Mouse (Mus musculus): ENCODE results near the gene Tldc2. TPM values are rescaled to one million over a fixed set of nuclear protein-coding genes. Genes with fewer than 3 reads are reported as not detected.

The Tldc2 gene
- total RNA-seq, 2 experiments from 2014 or later: not detected

DNA sequence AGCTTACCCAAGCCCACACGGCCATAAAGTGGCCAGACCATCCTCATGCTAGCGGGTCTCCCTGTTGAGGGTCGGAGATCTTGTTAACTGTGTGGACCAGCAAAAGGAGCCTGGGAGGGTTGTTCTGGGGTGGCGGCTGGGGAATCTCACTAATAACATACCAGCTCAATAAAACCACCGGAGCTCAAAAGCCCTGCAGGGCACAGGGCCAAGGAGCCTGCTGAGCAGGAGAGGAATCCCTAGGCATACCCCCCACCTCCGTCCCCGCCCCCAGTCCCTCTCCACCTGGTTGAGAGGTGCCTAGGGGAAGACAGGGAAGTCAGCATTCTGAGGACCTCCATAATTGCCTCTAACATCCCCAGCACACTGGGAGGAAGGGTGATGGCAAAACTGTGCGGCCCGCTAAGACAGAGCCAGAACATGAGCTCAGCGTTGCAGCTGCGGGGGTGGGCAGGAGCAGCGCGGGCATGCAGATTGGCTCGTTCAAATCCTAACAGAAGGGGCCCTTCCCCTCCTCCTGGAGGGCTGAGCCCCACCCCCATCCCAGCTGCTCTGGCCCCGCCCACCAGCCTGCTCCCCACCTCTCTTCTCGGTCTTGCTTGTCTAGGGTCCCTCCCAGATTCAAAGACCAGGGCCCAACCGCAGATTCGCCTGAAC is 28.4 kb upstream of the Tldc2 start:
- intact Hi-C loops (cut with DNase I): no loop called here
- peak; percentile 80 to 90 for DNase-seq (ENCODE audit: extremely low spot score in 1 of 2, low spot score in 2 of 2)

DNA sequence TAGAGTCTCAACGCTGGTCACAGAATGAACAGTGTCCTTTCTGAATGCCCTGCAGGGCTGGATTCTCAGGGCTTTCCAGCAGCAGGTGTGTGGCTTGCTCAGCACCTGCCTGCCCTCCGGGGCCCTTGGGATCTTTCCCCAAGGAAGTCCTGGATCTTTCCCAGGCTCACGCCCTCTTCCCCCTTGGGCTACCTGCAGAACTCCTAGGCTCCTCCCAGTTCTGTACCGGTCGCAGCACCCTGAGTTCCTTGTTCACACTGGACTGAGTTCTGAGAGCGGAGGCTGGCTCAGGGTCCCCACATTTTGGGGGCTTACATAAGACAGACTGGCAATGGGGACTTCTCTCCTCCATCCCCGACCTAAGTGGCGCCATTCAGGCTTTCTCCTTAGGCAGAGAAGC is 27.7 kb upstream of the Tldc2 start:
- no peak for DNase-seq (ENCODE audit: extremely low spot score in 1 of 2, low spot score in 2 of 2)
- intact Hi-C loops (cut with DNase I): no loop called here

DNA sequence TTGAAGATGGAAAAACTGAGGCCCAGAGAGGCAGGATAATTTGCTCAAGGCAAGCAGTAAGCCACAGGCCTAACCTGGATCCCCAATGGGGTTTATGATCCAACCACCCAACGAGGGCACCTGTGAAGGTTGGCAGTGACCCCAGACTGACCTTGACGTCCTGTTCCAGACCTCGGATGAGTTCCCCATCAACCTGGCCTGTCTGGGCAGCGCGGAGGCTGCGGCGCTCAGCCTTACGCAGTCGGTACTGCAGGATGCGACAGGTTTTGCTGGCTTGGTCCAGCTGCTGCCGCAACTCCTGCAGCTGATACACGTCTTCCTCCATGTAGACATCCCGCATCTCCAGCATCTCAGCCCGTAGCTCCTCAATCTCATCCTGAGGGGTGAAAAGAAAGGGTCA is 26.8 kb upstream of the Tldc2 start:
- intact Hi-C loops (cut with DNase I): no loop called here
- no peak for DNase-seq (ENCODE audit: extremely low spot score in 1 of 2, low spot score in 2 of 2)

DNA sequence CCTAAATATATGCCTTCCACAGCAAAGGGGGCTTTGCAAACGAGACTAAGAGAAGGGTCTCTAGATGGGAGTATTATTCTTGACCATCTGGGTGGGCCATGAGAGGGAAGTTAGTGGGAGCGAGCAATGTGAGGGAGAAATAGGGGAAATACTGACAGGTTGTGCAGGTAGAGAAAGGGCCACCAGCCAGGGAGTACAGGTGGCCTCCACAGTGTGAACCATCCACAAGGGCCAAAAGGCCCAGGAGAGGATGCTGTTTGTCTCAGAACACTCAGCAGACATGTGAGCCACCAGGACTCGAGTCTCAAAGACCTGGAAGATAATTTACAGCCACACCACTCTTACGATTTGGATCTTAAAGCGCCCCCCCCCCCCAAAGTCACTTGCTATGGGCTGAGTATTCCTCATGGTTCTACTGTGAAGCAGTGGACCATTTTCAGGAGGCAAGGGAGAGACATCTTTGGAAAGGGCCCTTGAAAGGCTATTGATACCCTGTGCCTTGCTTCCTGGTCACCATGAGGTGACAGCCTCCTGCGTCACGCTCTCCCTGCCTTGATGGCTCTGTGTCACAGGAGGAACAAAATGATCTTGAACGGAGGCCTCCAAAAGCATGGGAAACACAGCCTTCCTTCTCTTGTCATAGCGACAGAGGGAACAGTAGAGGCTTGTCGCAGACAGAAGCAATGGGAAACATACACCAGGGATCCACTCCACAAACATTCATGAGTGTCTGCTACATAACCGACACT is 26.1 kb upstream of the Tldc2 start:
- DNase-seq (ENCODE audit: extremely low spot score in 1 of 2, low spot score in 2 of 2): no peak
- intact Hi-C loops (cut with DNase I): no loop called here

DNA sequence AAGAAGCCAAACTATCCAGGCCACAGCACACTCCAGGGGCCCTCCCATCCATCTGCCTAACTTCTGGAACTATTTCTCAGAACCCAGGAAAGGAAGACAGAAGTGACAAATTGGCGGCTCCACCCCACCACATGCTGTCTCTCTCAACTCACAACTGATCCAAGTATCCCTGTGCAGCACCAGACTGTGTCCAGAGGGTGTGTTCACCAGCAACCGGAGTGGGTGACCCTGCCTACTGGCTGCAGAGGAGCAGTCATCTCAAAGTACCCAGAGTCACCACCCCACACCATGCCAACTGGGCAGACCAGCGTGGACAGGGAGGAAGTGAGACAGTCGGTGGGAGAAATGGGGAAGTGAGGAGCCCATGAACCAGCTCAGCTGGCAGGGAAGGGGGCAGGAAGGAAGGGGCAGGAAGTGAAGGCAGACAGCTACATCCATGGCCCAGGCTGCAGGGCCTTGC is 23.6 kb upstream of the Tldc2 start:
- intact Hi-C loops (cut with DNase I): no loop called here
- no peak for DNase-seq (ENCODE audit: extremely low spot score in 1 of 2, low spot score in 2 of 2)

DNA sequence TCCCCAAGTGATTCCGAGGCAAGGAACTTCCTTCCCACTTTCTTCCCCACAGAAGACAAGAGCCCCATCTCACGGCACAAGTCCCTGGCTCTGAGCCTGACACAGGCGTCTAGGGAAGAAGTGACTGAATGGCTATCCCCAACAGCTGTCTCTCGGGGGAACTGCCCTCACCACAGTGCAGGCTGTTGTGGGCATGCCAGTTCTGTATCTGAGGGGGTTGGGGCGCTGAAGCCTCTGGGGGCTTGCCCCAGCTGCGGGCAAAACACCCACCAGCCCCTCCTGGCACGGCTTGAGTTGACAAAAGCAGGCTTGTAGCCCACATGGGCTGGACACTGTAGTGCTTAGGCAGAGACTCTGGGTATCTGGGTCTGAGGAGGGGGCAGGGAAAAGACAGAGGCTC is 22.7 kb upstream of the Tldc2 start:
- peak in 1 of 2 experiments; percentile 76 for DNase-seq (ENCODE audit: extremely low spot score in 1 of 2, low spot score in 2 of 2)
- intact Hi-C loops (cut with DNase I): no loop called here

DNA sequence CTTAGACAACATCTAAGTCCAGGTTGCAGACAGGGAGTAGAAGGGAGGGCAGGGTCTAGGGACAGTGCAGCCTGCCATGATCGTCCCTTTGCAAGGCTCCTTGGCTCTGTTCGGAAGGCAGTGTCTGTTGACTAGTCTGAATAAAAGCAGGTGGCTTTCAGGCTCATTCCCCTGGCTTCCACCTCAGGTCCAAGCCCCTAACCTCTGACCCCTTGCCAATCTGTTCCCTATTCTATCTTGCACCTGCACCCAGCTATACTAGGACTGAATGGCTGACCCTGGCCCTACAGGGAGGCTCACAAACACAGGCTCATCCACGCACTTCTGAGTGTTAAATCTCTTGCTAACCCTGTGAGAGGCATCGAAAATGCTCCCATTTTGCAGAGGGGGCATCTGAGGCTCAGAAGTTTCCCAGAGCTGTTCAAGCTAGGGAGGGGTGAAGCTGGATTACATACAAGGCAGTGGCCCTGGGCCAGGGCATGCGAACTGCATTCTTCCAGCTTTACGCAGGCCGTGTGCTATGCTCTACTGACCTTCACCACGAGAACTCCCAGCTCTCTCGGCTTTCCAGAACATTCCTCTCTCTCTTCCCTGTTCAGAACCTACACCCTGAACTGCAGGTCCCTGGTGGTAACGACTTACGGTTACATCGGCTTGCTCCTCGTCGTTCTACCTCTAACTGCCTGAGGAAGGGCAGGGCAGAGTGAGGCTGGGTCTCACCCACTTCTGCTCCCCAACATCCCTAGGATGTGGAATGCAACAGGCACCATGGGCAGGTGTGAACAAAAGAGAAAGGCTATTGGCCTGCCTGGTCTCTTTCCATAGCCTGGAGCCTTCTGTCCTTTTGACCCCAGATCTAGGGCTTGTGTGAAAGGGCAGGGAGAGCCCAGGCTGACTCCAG is 21.6 kb upstream of the Tldc2 start:
- intact Hi-C loops (cut with DNase I): no loop called here
- no peak for DNase-seq (ENCODE audit: extremely low spot score in 1 of 2, low spot score in 2 of 2)

DNA sequence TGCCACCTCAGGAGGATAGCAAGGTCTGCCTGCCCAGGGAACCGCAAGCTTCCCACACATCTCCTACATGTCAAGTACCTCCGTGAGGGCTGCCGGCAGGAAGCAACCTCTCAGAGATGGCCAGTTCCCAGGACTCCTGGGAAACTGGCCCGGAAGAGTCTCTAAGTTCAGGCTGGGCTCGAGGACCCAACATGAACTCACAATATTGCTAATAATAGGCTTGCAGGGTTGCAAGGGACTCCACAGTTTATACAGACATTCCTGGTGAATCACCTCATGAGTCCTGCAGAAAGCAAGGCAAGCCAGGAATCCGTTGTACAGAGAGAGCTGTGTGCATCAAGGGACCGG is 21.0 kb upstream of the Tldc2 start:
- DNase-seq (ENCODE audit: extremely low spot score in 1 of 2, low spot score in 2 of 2): no peak

DNA sequence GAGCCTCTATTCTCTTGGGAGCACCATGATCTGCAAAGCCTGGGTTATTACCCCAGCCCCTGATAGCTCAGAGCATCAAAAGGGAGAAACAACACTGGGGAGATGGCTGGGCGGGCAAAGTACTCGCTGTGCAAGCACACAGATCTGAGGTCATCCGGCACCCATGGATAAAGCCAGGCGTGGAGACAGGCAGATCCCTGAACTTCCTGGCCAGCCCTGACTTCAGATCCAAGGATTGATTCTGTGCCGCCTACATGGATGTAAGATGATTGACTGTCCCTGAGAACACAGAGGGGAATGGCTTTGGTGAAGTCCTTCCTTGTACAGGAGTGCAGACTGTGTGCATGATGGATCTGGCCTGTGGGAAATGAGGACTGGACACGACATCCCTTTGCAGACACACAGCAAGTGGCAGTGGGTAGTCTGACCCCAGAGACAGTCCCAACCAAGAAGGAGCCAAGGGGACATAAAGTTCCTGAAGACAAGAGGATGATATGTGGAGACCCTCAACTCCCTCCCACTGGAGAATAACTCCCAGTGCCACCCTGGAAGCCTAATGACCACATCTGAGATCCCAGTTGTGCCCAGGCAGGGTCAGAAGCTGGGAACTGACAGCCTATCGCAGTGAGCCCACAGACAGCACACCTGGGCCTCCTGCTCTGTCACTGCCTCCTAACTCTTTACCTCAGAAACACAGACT is 20.0 kb upstream of the Tldc2 start:
- intact Hi-C loops (cut with DNase I): no loop called here
- no peak for DNase-seq (ENCODE audit: extremely low spot score in 1 of 2, low spot score in 2 of 2)

More for the DNA sequence above, 21.0 kb upstream of the Tldc2 start:
- intact Hi-C loops (cut with DNase I): no loop called here

DNA sequence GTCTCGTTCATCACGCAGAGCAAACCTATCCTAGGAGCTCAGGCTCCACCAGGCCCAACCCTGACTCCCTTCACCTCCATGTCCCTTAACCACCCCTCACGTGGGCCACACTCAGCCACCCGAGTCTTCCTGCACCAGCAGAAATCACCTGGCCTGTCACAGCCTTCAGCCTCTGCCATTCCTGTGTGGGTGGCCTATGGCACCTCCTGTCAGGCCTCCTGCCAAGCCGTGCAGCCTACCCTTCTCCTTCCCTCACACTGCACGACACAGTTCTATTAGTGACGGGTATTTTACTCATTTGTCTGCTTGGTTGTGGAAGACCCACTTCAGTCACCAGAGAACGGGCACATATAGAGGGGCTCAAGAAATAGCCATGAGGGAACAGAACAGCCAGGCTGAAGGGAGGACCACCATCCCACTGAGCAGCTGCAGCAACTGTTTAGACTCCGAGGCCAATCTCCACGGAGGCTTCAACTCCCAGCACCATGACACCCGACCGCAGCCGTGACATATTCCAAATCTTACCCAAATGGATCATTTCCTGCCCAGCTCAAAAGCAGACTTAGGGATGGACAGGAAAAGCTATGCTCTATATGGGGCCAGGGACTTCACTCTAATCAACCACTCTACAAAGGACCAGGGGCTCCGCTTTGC is 18.0 kb upstream of the Tldc2 start:
- intact Hi-C loops (cut with DNase I): no loop called here
- DNase-seq (ENCODE audit: extremely low spot score in 1 of 2, low spot score in 2 of 2): no peak

DNA sequence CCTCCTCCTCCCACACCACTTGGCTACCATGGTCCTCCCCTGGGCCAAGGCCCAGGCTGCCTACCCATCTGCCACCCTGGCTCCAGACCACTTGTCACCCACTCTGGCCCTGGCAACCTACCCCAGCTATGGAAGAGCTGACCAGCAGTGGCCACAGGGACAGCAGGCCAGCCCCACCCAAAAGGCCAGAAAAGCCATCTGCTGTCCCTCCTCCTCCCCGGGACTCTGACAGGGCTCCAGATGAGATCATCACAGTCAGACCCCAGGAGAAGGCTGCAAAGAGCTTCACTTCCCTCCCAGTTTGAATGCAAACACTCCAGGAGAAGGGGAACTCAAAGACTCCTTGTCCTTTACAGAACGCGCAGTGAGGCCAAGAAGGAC is 17.5 kb upstream of the Tldc2 start:
- intact Hi-C loops (cut with DNase I): no loop called here
- no peak for DNase-seq (ENCODE audit: extremely low spot score in 1 of 2, low spot score in 2 of 2)

DNA sequence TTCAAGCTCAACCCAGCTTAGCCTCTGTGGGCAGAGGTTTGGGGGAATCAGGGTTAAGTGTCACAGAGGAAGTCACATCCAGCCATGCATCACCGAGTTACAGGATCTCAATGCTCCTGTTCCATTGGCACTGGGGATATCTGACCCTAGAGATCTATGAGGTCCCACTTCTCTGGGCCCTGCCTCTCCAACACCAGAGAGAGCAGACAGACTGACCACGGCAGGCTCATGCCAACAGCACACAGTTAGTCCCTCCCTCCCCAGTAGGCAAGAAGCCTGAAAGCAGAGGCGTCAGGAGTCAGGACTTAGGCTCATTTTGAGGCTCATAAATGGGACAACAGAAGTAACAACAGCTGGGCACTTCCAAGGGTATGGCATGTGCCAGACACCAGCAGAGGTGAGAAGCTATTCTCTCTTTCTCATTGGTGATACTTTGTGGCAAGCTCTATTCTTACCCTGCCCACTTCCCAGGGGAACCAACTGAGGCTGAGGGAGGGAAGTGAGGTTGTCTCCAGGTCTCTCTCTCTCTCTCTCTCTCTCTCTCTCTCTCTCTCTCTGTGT is 17.0 kb upstream of the Tldc2 start:
- DNase-seq (ENCODE audit: extremely low spot score in 1 of 2, low spot score in 2 of 2): no peak
- intact Hi-C loops (cut with DNase I): no loop called here

DNA sequence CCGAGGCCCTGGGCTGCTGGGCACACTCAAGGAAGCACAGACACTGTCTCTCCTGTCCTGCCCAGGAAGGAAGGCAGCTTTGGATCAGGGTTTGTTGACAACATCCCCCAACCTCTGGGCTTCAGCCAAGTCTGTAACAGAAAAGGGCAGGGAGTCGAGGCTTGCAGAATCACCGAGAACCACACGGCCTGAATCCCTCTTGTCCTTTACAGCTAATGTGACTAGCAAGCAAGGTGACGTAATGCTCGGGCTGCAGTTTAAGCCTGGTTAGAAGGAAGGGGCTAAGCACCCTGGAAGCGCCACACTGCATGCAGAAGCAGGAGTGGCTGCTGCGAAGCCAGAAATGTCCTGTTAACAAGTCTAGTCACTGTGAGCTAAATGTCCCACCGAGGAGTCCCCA is 16.5 kb upstream of the Tldc2 start:
- DNase-seq (ENCODE audit: extremely low spot score in 1 of 2, low spot score in 2 of 2): peak in 1 of 2 experiments; percentile 75
- intact Hi-C loops (cut with DNase I): no loop called here

DNA sequence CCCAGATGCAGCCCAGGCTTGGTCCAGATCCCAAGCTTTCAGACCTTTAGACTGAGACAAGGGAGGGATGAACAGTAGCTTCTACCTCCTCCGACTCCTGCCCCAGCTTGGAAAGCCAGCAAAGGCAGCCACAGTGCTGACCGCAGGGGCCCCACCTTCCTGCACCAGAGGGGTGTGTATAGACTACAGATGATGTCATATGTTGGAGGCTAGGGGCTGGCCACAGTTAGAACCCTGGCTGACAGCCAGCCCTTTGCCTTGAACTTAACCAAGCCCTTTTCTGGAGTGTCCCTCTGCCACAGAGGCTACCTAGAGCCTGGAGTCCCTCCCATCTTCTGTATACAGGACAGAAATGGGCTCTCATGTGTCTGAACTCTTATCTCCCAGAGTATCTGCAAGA is 15.3 kb upstream of the Tldc2 start:
- intact Hi-C loops (cut with DNase I): no loop called here

DNA sequence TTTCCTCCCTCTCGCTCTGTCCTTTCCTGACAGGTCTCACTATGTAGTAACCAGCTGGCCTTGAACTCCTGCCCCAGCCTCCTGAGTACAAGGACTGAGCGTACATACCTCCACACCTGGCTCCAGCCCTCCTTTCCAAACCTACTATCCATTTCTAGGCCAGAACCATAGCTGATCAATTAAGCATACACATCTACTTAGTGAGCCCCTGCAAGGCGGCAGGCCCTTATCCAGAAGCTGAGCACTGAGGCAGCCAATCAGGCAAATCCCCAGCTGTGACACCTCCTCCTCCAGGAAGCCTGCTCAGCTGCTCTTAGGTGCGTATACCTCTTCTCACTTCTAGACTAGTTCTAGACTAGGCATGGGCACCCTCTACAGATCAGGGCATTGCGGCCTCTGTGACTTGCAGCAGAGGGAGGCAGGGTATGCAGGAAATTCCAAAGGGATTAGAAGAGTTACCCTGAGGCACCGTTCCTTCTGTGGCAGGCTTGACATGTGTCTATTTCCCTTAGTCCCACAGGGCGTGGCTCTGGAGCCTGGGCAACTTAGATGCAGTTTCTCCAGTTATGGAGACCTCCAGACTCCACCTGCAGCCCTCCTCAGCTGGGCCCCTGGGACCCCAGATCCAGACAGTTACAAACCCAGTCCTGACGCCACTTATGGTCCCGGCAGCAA is 14.4 kb upstream of the Tldc2 start:
- DNase-seq (ENCODE audit: extremely low spot score in 1 of 2, low spot score in 2 of 2): peak in 1 of 2 experiments; percentile 20
- intact Hi-C loops (cut with DNase I): no loop called here

More for the DNA sequence above, 15.3 kb upstream of the Tldc2 start:
- peak in 1 of 2 experiments; percentile 82 for DNase-seq (ENCODE audit: extremely low spot score in 1 of 2, low spot score in 2 of 2)

DNA sequence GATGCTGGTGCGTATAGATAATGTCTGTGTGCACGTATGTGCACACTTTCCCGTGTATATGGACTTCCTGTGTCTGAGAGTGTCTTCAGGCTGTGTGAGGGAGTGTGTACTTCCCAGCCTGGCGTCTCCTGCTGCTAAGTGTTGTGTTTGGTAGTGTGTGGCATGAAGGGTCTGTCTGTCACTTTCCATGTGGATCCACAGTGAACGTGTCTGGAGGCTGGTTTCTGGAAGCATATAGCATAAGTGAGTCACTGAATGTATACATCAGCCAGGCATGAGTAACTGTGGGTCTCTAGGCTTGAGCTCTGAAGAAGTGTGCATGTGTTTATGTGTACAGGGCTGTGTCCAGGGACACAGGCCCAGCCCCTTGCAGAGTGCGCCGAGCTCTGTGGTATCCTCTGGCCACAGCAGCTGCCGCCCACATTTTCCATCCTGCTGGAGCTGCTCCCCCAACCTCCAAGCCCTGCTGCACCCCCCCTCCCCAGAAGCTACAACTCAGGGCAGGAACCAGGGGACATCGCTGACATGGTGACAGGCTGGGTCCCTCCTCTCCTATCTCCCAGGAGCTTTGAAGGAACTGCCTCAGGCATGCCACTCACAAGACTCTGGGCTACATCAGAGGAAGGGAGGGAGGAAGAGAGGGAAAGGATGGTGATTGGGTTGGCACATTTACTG is 13.3 kb upstream of the Tldc2 start:
- intact Hi-C loops (cut with DNase I): no loop called here
- peak in 1 of 2 experiments; percentile 51 for DNase-seq (ENCODE audit: extremely low spot score in 1 of 2, low spot score in 2 of 2)

DNA sequence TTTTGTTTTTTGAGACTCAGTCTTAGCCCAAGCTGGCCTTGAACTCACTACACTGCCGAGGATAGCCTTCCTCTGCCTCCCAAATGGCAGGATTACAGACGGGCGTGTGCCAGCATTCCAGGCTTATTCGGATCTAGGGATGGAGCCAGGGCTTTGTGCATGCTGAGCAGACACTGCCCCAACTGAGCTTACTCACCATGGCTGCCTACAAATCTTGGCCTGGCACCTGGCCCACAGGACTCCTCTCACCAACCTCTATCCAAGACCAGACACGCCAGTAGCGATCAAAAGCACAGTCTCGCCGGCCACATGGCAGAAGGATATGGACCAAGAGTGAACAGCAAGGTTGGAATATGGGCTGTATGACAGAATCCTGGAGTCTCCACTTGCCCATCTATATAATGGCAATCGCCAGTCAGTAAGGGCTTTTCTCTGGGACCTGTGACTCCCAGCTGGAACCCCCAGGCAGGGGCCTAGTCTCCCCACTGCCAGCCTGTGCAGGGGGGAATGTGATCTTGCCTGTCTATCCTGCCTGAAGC is 12.6 kb upstream of the Tldc2 start:
- intact Hi-C loops (cut with DNase I): no loop called here
- DNase-seq (ENCODE audit: extremely low spot score in 1 of 2, low spot score in 2 of 2): peak in 1 of 2 experiments; percentile 54
